Mouse (Mus musculus) mouse trophoblast stem cell (cell line): Measurements from ENCODE around the gene Pcgf6.

Experiments
- in situ Hi-C, 2 experiments: fragments of 300-500 bp; cut with MseI, MboI; formaldehyde crosslinking; loops; 2 replicates in 1 of 2; 3 replicates in 1 of 2; pipeline ENCODE4 v1.15.1; 2025

Pcgf6 gene

GRCm38 (mm10) chr19:47050271-47051032, at the start of gene Pcgf6:
Gene Pcgf6, minus strand, starts transcription at chr19:47050906.
- in situ Hi-C loops, result no loop called here

DNA sequence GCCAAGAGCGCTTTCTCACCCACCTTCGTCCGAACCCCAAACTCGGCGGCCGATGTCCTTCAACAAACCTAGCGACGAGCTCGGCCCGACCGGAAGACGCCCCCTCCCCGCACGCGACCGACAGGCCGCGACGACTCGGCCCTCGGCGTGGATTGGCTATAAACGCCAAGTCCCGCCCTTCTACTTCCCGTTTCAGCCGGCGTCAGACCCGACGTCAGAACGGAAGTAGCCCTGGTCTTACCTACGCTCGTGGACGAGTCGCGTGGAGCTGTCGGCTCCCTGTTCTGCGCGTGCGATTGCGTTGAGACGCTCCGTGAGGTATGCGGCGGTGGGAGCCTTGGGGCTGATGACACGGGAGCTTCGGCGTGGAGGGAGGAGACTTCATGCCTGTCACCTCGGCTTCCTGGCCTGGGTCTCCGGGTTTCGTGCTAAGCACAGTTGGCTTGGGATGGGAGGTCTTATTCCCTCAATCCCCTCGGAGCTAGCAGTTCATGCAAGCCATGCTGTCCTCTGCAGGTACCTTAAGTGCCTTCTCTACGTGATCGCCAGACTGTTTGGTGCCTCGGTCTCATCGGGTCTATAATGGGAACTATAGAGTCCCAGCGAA, 39.9 kb upstream of the Pcgf6 start, which contains the start of the genes Usmg5 and Pdcd11:
Gene Usmg5 (minus strand): TSS at position 98 of the 607 bp plus-strand sequence.
Gene Pdcd11 (plus strand): TSS at position 219 of the 607 bp plus-strand sequence.
- in situ Hi-C loops, result no loop called here

GRCm38 (mm10) chr19:47089718-47090525, 39.2 kb upstream of the Pcgf6 start:
- in situ Hi-C loops, result no loop called here

- in situ Hi-C loops, result no loop called here
Observed at GRCm38 (mm10) chr19:47088226-47088625, 37.5 kb upstream of the Pcgf6 start.

DNA sequence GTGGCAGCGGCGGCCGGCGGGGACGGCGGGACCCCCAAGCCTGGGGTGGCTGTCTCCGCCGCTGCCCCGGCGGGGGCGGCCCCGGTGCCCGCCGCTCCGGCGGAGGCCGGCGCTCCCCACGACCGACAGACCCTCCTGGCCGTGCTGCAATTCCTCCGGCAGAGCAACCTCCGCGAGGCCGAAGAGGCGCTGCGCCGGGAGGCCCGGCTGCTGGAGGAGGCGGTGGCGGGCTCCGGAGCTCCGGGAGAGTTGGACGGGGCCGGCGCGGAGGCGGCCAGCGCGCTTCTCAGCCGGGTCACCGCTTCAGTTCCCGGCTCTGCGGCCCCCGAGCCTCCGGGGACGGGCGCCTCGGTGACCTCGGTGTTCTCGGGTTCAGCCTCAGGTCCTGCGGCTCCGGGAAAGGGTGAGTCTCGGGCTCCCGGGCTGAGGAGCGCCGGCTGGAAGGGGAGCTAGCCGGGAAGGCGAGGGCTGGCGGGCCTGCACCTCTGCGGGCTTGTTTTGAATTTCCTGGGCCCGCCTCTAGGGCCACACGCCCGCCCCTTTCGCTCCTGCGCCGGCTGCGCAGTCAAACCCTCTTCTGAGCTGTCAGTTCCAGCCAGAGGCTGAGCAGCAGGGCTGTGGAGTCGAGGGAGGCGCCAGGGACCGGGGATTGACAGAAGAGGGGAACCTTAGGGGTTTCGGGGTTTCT, 17.4 kb upstream of the Pcgf6 start:
- in situ Hi-C loops, result no loop called here

GRCm38 (mm10) chr19:47067096-47067882, 16.6 kb upstream of the Pcgf6 start, which contains the start of gene Taf5:
Gene Taf5, plus strand, starts transcription at chr19:47067746.
- in situ Hi-C loops, result no loop called here

GRCm38 (mm10) chr19:47065860-47066259, 15.2 kb upstream of the Pcgf6 start:
- in situ Hi-C loops, result no loop called here

- in situ Hi-C loops, result no loop called here
Observed at GRCm38 (mm10) chr19:47057684-47058083, 7.0 kb upstream of the Pcgf6 start.

DNA sequence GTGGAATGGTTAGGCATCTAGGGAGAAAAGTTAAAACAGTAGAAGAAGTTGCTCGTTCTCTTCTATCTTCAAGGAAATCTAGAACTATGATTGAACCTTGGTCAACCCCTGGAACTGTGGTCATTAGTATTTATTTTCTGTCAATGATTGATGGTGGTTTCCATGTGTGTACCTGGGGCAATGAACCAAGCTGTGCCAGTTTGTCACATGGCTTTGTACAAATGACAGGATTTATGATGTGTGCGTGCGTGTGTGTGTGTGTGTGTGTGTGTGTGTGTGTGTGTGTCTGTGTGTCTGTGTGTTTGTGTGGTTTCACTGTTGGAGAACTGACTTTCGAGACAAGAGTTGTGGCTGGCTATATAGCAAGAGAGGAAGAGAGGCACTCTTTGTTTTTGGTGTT, 2.8 kb upstream of the Pcgf6 start:
- in situ Hi-C loops, result no loop called here

DNA sequence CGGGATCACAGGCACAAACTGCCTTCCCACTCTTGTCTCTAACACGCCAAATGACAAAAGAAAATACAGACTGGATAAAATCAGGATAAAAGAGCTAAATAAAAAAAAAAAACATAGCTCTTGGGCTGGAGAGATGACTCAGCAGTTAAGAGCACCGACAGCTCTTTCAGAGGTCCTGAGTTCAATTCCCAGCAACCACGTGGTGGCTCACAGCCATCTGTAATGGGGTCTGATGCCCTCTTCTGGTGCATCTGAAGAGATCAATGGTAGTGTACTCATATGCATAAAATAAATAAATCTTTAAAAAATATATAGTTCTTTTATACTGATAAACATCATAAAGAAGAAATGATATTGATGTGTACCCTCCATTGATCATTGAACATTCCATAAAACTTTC, 2.2 kb upstream of the Pcgf6 start:
- in situ Hi-C loops, result no loop called here

DNA sequence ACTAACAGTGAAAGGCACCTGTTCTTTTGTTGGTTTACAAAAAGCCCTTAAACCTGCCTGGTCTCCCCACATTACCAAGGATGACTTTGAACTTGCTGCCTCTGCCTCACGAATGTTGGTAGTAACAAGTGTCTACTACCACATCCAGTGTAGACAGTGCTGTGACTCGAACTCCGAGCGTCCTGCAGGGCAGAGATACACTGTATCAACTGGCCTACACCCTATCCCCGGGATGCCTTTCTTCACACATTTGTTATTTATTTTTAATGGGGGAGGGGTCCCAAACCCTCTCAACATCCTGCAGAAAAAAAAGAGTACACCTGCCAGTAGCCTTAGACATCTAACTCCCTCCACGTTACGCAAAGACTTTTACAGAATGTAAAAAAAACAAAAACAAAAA, 866 bp downstream of the Pcgf6 start:
- in situ Hi-C loops, result no loop called here

DNA sequence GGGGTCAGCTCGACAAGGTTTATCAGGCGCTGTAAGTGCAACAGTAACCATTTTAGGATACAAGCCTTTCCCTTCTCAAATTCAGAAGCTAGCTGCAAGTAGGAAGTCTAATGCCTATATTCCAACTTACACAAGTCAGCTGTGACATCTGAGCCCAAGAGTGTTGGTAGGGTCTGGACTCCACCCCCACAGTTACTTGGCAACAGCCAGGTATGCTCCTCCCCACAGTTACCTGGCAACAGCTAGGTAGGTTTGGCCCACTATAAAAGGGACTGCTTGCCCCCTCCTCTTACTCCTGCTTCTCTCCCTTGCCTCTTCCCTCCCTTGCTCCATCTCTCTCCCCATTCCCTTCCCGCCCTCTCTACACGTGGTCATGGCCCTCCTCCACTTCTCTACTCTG, 1.6 kb downstream of the Pcgf6 start:
- in situ Hi-C loops, result no loop called here

GRCm38 (mm10) chr19:47047236-47047833, 3.4 kb downstream of the Pcgf6 start:
- in situ Hi-C loops, result no loop called here

DNA sequence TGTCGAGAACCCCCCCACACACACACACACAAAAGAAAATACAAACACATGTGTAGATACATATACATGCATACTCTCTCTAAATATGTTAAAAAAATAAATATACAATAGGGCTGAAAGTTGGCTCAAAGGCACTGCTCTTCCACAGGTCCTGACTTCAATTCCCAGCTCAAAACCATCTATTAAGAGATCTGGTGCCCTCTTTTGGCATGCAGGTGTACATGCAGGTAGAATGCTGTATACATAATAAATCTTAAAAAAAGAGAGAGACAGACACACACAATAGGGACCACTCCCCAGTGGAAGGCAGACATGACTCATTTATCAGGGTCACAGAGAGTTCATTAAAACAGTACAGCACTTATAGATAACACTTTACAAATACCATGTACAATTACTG, 4.4 kb downstream of the Pcgf6 start:
- in situ Hi-C loops, result no loop called here

GRCm38 (mm10) chr19:47043608-47044007, 7.1 kb downstream of the Pcgf6 start:
- in situ Hi-C loops, result no loop called here

- in situ Hi-C loops, result no loop called here
Observed at GRCm38 (mm10) chr19:47040720-47041473, 9.8 kb downstream of the Pcgf6 start.

DNA sequence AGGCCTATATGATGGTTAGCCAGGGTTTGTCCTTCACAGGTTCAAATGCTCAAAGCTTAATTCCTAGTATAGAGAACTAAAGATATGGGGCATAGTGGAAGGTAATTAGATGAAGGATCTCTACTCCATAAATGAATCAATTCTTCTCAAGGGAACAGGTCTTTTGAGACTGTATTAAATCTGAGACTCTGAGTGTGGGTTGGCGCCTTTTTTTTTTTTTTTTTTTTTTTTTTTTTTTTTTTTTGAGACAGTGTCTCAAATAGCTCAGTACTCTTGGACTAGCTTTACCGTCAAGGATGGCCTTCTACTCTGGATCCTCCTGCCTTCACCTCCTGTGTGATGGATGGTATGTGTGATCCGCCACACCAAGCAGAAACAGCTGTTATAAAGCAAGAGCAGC, 14.1 kb downstream of the Pcgf6 start:
- in situ Hi-C loops, result no loop called here

GRCm38 (mm10) chr19:47034916-47035315, 15.8 kb downstream of the Pcgf6 start:
- in situ Hi-C loops, result no loop called here

DNA sequence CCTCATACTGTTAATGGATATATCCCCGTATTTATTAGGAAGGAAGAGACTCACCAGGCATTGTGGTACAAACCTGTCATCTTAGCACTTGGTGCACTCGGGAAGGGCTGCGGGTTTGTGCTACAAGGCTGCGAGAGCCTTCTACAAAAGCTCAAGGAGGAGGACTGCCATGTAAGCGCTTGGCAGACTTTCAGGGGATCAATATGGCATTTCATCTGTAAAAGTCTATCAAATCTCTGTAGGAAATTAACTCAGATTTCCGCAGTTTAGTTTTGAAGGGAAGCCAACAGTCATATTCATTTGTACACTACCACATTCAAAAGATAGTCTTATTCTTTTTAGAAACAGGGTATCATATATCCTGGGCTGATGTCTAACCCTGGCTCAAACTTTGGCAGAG, 18.9 kb downstream of the Pcgf6 start:
- in situ Hi-C loops, result no loop called here

DNA sequence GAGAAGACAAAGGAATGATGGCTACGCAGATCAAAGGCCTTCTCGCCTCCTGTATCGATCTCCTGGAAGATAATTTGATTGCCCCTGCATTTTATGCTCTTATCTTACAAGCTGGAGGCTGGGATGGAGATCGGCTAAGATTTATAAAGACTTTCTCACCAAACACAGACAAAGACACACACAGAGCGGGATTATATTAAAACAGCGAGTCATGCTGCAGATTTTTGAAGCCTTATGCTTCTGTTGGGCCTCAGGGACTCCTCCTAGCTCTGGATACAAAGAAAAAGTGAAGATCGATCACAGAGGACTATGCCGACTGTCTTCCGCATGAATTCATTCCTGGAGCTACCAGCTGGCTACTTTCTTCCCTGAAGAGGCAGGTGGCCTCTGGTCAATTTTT, 20.9 kb downstream of the Pcgf6 start:
- in situ Hi-C loops, result no loop called here
